Mouse (Mus musculus): ENCODE results near the gene Olfr1499.
"Not testable (repeated sequence)": the region's sequence is repeated elsewhere in the genome, so short reads cannot be mapped to it uniquely, and the experiment has no call there.

Olfr1499 gene

DNA sequence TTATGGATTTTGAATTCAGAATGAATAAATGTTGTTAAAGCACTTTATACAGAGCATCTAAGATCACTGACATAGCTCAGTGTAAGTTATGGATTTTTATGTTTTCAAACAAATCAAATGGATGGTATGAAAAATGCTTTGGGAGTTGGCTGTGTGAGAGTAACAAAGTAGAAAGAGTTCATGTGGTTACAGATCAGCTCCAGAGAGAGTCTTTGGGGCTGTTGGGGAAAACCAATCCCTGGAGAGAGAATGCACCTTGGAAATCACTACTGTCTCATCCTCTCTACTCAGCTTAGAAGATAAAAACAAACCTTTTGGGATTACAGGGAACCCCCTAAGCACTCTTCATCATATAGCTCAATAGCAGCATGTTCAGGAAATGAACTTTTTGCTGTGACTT is at the start of gene Olfr1499:
Olfr1499 (minus strand) TSS at position 101 of the 400 bp plus-strand sequence.
- no peak for DNase-seq (ENCODE audit: low spot score)

DNA sequence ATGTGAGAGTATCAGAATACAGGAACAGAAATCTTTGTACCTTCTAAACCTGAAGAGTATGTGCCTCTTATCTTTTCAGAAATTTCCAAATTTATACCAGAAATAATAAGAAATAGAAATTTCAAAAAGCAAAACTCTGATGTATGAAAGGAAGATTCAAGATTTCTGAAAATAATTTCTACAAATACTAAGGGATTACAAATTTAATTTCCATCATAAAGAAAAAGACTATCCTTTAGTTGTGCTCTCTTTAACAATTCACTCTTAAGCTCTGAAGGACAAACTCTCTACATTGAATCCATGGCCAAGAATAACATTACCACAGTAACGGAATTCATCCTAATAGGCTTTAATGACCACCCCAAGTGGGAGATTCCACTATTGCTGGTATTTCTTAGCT is 42.2 kb upstream of the Olfr1499 start, which contains the start of gene Olfr1502:
Olfr1502 (plus strand) TSS at position 301 of the 400 bp plus-strand sequence.
- no peak for DNase-seq (ENCODE audit: low spot score)

DNA sequence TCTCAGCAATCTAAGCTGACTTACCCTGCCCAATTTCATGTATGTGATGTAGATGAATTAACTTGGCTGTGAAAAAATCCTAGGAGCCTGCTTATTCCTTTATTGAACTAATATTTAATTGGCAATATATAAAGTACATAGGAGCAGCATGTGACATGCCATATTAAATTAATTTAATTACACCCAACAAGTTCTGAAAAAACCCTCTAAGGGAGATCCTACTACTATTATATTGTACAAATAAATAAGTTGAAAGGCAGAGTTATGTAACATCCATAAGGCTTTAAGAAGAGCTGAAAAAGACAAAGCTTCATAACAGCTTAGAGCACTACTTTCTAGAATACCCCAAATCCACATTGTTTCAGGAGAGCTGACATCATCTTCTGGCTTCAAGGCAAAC is 31.3 kb upstream of the Olfr1499 start, which contains the start of gene Olfr1501:
Olfr1501 (minus strand) TSS at position 101 of the 400 bp plus-strand sequence.
- not testable (repeated sequence) for DNase-seq (ENCODE audit: low spot score)

DNA sequence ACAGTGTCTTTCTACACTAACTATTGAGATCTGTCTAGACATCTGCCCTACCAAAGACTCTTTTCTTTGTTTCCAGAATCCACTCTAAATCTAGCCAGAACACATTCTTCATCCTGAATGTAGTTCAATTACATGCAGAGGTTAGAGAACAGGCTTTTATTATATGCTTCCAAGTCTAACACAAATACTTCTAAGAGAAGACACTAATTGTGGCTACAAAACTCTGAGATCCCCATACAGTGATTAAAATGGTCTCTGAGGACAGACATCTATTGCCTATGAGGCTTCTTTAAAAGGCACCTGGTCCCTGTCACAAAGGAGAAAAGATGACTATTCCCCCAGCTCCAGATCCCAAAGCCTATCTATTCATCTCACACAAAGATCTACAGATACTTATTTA is 11.1 kb upstream of the Olfr1499 start, which contains the start of gene Olfr1500:
Olfr1500 (minus strand) TSS at position 101 of the 400 bp plus-strand sequence.
- no peak for DNase-seq (ENCODE audit: low spot score)

DNA sequence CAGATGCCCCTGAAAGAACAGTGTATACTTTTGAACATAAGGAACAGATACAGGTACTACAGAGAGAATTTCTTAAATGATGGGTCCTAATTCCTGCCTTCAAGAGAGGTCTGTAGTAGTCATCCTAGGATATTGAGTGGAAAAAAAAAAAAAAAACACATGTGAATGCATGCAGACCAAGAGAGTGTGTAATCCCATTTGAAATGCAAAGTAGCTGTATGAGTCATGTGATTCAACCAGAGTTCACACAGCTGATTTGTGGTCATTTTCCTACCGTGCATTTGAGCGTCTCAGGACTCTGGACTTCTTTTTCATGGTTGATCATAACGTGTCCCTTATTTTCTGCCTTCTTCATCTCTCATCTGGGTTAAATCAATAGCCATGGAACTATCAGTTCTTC is 9.2 kb upstream of the Olfr1499 start:
- no peak for DNase-seq (ENCODE audit: low spot score)

DNA sequence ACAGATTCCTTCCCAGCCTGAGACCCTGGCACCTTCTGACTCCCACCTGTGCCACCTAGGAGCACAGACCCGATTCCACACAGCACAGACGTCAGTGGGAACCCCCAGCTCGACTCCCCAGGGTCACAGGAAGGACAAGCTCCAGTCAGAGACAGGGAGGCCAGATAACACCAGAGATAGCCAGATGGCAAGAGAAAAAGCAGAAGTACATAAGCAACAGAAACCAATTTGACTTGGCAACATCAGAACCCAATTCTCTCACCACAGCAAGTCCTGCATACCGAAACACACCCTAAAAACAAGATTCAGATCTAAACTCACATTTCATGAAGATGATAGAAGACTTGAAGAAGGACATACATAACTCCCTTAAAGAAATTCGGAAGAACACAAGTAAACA is 1.6 kb upstream of the Olfr1499 start:
- no peak for DNase-seq (ENCODE audit: low spot score)

DNA sequence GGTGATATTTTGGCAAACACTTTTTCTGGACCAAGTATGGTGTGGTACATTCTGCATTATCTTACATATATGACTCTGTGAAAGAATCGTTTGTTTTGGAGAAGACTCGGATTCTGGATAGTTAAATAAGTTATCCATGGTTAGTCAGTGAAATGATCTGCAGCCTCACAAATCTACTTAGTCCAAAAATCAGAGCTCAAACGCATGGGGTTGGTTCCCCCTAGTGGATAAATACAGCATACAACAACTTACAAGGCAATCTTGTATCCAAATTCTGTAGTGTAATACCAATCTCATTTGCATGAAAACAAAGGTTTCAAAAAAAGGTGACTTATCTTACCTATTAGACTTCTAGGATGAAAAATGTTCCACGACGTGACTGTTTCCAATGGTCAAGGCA is 420 bp downstream of the Olfr1499 start:
- DNase-seq (ENCODE audit: low spot score) = no peak

DNA sequence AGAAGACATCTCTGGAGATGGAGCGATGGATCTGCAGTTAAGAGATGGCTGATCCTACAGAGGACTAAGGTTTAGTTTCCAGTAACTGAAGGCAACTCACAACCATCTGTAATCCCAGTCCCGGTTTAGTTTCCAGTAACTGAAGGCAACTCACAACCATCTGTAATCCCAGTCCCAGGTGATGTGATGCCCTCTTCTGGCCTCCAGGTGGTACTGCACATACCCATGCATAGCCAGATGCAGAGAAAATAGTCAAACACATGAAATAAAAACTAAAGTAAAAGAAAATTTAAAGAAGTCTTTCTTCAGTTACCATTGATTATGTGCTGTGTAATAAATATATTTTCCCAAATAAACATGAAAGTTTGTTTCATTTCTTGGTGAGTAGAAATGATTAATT is 6.4 kb downstream of the Olfr1499 start:
- no peak for DNase-seq (ENCODE audit: low spot score)

DNA sequence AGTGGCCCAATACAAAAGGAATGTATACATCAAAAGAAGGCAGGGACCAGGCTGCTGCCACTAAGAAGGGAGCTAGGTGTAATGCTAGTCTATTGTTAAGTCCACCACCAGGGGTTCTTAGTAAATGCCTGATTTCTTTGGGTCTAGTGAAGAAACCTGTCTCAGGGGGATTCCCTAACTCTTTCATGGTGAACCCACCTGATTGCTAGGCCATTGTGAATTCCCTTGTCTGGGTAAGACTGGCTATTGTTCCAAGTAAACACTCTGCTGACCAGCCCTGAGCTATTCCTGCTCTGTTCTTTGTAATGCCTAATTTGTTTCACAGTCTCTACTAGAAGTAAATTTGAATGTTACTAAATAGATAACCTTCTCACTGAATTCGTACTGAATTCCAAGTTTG is 13.8 kb downstream of the Olfr1499 start:
- DNase-seq (ENCODE audit: low spot score) = not testable (repeated sequence)

DNA sequence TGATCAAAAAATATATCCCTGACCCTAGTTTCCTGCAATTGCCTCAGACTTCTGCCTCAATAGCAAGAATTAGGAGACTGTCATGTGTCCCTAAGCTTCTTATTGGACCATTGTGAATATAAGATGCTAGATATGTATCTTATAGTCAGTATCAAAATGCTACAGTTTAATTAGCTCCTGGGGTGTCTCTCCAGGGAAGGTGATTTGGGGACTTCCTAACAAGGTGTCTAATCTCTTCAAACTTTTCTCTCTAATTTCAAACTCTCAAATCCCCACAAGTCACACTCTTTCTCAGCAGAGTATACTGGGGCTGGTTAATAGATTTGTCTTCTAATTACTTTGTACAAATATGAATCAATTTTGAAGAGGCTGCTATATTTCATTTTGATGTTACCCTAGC is 21.1 kb downstream of the Olfr1499 start, which contains the start of gene Olfr1497:
Olfr1497 (minus strand) TSS at position 101 of the 400 bp plus-strand sequence.
- DNase-seq (ENCODE audit: low spot score) = no peak

DNA sequence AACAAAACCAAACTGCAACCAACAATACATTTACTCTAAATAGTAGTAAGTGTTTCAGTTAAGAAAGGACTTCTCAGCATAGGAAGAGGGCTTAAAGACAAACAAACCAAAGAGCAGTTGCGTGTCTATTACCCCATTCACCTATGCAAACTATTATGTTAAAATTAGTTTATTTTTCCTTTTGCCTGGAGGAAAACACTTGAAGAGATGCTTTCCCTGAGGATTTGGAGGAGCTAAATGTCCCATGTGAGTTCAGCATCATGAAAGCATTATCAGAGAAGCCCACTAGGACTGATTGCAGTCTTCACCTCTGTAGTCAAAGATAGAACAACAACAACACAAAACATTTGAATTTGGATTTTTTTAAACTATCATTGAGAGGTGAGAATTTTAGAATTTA is 41.7 kb downstream of the Olfr1499 start, which contains the start of gene Olfr1496:
Olfr1496 (plus strand) TSS at position 301 of the 400 bp plus-strand sequence.
- no peak for DNase-seq (ENCODE audit: low spot score)

DNA sequence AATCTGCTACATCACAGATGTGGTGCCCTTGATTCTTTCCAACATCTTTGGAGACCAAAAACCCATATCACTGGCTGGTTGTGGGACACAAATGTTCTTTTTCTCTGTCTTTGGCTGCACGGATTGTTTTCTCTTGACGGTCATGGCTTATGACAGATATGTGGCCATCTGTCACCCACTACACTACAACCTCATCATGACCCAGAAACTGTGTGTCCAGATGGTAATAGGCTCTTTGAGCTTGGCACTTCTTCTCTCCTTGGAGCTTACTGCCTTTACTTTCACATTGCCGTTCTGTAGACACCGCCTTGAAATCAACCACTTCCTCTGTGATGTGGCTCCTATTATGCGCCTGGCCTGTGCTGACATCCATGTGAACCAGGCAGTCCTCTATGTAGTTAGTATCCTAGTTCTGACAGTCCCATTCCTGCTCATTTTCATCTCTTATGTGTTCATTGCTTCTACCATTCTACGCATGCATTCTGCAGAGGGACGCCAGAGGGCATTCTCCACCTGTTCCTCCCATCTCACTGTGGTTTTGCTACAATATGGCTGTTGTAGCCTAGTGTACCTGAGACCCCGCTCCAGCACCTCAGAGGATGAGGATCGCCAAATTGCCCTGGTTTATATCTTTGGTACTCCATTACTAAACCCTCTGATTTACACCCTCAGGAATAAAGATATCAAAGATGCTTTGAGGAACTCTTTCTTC is 50.5 kb downstream of the Olfr1499 start:
- DNase-seq (ENCODE audit: low spot score) = no peak

DNA sequence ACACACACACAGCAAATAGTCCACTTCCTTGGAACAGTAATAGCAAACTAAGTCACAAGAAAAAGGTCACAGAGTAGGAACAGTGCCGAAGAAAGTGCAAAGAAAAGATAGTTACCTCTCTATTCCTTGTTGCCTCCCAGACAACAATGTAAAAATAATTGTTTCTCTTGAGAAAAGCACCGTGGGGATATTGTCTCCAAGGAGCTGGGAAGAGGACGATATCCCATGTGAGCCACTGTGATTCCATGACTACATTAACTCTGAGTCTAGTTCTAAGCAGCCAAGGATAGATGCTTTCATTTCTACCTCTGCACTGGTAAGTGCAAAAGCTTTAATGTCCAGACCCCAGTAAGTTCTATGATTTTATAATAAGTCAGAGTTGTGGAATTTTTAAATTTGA is 54.9 kb downstream of the Olfr1499 start, which contains the start of gene Olfr1495:
Olfr1495 (plus strand) TSS at position 301 of the 400 bp plus-strand sequence.
- no peak for DNase-seq (ENCODE audit: low spot score)
